Mouse (Mus musculus) embryo, embryonic 9.5 days (tissue): ENCODE measurements at regions not wholly inside any gene's neighbourhood (a gene's known extent, or its start where the extent isn't known, plus 50 kb on each side); places are given as distances from the start of the nearest gene placed in this dataset.

Experiments
- DNase-seq: peaks from one replicate; pipeline ENCODE4 v3.0.0-alpha.2; 2017; ENCODE audit errors: extremely low spot score

DNA sequence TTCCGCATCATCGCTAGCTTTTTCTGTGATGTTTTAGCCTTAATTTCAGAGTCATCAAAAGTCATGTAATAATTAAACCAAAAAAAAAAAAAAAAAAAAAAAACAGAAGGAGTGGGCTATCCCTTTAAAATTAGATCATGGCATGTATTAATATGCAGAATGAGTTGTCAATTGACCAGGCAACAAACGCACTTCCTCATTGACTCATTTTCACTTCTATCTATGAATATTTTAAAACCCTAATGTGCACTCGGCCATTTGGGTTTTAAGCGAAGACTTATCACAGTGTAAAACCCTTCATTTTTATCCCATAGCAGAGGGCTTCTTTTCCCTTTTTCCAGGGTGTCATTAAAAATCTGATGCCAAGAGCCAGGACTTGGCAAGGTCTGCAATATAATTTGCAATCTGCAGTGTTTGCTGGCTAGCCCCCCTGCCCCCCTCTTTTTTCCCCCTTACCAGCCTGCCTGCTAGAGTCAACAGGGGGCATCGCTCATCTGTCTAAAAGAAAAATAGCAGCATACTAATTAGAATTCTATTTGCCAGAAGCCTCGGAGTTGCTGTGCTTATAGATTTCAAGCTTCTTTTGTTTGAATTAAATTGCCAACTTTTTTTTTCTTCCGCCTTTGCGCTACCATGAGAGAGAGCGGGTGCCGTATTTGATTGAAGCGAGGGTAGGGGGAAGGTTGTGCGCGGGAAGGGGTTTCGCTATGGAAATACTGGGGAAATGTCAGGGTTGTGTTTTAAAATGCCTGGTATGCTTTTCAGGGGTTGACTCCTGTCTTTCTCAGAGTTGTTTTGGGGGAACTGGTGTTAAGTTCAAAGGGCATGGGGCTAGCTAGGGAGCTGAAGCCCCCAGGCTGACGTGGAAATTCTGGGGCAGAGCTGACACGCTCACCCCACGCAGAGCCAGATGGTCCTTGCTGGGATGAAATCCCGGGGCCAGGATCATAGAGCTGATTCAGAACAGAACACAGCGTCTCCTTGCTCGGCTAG, 248.3 kb downstream of the Nr2f2 start:
- peak; percentile 56 for DNase-seq

DNA sequence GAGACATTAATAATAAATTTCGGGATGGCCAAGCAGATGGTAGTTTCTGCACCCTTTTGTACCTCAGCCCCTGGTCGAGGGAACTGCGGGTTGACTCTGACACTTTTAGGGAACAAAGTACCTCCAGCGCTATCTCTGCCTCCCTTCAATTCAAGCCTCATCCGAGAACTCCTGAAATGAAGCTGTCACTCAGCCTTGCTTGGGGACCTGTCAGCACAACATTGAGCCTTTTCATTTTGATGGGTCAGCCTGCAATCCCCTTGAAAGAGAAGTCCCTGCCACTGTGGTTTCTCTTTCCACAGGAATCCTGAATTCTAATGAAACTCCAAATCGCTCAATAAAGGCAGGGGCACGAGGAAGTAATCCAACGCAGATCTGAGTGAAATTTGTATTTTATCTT, 257.5 kb downstream of the Nr2f2 start:
- DNase-seq, result no peak

DNA sequence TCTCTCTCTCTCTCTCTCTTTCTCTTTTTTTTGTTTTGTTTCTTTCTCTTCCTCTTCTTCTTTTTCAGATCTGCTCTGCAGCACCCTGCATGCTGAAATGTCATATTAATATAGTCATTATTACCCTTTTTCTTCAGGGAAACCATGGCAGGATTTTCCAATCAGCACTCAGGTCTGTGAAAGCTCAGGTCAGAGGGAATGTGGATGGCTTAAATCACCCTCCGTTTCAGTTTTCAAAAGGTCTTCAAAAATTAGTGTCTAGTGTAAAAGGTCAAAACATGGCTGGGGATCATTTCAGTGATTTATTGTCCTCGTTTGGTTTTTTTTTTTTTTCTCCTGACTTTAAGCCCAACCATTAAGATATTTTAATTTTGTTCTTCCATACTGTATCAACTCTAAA, 261.5 kb downstream of the Nr2f2 start:
- DNase-seq, result no peak

DNA sequence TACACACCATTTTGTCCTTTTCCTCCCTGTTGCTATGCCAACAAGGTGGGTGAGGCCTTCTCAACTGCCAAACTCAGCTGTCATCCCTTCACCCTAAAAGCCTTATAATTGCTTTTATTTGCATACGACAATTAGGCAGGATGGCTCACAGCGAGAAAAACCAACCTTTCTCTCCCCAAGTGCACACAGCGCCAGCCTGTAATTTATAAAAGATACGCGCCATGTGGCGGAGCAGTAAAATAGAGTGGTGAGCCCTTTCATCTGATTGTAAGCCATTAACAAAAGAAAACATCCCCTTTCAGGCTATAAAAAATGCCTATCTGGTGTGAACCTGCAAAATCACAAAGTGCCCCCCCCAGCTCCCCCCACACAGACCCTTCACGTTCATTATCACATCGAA, 262.0 kb downstream of the Nr2f2 start:
- DNase-seq, result peak; percentile 32

DNA sequence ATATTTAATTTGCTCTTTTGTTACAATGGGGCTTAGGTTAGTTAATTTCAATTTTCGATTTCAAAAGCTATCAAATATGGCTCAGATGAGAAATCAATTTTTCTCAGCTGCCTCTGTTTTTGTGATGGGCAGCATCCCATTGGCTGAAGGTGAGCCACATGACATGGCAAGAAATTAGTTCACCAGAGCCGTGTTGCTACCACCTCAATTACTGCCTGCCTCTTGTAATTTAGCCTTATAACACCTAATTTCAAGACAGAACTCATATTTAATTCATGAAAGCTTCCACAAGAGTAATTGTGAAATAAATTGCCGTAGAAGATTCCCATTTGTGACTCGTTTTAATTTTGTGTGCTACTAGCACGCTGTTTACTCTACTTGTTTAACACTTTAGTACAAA, 262.9 kb downstream of the Nr2f2 start:
- no peak for DNase-seq

DNA sequence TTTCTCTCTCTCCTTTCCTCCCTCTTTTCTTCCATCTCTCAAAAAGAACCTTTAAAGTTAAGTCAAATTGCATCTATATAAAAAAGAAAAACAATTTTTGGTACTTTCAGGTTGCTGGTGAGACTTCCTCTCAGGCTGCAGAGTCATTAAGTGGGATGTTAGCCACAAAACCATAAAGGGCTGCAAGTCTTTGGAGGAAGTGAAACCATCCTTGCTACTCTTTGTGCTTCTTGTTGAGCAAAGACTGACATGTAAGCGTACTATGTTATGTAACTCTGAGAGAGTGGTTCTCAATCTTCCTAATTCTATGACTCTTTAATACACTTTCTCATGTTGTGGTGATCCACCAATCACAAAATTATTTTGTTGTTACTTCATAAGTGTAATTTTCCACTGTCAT, 267.5 kb downstream of the Nr2f2 start:
- no peak for DNase-seq

DNA sequence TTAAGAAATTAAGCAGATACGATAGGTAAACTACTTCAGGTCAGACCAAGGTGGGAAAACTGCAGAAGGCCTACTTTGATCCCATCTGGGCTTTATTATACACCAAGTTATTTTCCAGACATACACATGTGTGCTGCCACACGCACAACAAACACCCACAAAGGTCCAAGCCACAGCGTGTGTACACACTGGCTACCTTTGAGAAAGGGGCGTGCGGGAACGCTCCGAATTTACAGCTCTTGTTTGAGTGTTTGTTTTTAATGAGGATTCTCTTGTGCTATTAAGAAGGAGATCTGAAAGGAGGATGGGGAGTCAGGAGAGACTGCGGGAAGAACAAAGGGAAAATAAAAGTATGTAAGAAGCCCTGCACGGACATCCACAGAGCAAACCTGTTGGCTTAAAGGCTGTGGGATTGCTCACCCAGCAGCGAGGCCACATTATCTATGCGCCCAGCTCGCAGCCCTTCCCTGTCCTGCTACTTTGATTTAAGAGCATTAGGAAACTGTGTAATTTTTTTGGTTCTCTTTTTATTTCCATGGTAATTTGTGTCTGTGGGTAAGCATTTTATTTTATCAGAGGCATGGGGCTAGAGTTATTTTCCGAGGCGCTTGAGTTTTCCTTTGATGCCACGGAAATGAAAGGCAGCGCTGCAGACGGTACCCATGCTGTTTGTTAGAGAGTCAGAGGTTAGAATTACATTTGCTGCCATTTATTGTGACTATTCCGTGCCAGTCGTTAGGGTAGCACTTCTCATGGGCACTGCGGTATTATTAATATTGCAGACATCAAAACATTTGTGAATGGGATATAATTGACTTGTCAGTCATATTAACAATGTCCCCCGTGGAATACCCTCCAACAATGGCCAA, 272.4 kb downstream of the Nr2f2 start:
- DNase-seq, result no peak

DNA sequence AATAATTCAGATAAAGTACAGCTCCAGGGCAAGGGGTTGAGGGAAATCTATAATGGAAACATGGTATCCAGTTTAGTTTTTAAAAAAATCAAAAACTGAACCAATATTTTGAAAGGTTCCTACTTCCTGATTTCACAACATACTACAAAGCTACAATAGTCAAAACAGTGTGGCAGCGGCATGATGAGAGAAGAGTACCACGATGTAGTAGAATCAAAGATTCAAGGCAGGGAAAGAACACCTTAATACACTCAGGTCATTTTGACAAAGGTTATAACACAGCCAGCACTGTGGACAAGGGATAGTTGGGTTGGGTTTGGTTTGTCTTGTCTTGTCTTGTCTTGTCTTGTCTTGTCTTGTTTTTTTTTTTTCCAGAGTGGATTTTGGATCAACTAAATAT, 274.4 kb downstream of the Nr2f2 start:
- DNase-seq, result no peak

DNA sequence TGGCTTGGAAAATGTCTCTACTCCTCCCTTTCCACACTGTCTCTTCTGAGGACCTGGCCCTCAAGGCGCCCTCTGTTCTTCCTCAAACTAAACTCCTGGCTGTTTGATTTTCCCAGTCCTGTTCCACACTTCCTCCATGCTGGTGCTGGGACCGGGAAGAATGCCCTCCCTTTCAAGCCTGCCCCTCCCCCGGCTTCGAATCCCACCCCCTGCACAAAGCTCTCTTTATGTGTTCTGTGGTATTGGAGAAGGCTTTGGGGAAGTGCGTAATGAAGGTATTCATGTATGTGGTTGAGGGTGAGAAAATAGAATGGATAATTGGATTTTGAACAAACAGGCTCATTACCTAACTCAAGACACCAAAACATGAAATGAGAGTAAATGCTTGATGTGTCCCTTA, 277.4 kb downstream of the Nr2f2 start:
- DNase-seq, result peak; percentile 23

DNA sequence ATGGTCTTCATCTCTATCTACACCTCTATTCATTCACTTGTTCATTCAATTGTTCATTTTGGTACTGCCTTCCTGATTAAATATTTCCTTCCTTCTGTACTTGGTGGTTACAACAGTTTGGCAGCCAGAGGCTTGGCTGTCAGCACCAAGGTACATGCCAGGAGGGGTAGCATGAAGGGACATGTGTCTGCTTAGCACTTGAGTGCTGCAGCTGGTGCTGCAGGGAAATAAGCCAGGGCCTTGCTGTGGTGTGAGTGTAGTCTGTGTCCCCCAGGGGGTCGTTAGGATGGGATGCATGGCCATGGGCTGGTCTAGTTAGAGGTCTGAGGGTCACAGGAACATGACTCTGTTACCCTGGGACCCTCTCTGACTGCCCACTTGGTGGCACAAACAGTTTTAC, 296.9 kb downstream of the Nr2f2 start:
- no peak for DNase-seq

DNA sequence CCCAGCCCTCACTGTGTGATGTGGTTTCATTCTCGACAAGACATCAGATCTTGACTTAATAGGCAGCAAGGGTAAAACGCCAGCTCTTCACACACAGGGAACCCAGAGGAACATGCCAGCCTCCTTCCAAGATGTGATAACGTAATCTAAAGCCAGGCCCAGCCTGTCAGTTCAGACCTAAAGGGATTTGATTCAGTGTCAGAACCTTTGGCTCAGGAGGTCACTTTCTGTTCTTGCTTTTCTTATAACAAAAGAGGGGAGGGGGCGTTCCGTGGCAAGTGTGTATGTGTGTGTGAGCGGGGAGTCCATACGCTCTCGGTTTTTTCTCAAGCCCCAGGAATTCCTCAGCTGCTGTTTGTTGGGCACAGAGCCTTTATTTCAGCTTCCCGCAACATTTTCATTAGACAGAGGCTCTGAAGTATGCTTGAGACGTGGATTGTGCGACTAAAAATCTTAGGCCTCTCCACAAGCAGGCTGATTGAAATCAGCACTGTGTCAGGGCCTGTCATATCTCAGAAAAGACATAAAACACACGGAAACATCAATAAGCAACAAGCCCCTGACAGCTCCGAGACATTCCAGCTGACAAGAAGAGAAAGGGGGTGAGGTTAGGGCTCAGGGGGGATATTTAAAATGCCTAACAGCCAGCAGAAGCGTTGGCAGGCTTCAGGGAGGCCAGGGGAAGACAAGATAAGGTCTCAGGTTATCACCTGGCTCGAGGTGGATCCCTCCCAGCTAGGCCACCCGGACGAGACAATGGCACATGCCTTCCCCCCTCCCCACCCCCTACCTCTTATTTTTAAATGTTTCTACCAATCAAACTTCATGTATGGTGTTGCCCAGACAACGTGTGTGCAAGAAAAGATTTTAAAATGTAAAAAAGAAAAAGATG, 298.5 kb downstream of the Nr2f2 start:
- DNase-seq, result peak; percentile 58

DNA sequence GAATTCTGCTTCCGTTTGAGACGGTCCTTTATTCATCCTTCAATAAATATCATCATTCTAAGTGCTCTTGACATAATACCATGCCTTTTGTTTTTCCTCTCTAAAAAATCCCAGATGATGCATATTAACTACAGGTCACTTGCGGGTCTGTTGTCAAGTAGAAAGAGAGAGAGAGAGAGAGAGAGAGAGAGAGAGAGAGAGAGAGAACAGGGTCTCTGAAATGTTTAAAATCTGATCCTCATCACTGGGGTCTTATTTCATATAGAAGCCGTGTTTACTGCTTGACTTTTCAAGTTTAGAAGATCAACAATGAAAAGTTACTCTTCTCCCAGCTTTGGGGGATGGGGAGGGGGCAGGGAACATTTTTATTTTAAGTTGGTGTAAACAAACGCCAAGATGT, 299.5 kb downstream of the Nr2f2 start:
- no peak for DNase-seq

DNA sequence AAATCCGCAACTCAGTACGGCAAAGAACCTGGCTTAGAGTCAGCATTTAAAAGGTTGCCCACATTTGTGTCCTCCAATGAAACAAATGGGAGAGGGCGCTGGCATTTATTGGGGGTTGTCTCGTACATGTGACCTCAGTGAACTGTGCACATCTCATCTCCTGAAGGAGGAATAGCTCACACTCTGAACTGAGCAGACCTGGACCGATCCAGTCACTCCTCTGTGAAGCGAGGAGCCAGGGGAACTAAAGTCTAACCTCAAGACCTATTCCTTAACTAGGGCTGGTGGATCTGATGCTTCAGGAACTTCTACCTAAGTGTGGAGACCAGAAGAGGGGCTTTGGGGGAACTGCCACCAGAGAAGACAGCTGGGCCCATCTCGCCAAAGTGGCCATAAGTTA, 300.1 kb downstream of the Nr2f2 start:
- no peak for DNase-seq

DNA sequence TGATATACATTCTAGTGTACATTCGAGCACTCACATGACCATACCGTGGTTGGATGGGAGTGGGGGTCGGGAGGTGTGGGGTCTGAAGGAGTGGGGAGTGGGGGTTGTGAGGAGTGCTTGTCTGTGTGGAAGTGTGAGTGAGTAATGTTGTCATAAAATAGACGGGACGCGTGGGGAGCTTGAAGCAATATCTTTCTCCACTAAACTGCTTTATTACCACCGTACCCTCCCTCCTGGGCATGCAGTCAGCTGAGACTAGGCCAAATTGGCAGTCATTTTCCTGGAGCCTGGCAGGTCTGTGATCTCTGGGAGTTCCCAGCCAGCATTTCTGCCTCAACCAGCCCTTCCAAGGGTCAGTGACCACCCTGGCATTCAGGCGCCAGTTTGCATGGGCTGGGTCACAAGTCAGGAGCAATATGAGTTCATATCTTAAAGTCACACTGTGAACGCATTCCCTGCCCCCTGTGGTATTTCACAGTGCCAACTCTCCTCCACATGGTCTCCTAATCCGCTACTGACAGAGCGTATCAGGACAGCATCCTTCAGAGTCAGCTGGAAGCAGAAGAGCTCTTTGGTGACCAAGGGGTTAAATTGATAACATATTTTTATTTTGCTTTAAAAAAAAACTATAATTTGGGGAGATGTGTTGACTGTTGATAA, 300.9 kb downstream of the Nr2f2 start:
- DNase-seq, result no peak

DNA sequence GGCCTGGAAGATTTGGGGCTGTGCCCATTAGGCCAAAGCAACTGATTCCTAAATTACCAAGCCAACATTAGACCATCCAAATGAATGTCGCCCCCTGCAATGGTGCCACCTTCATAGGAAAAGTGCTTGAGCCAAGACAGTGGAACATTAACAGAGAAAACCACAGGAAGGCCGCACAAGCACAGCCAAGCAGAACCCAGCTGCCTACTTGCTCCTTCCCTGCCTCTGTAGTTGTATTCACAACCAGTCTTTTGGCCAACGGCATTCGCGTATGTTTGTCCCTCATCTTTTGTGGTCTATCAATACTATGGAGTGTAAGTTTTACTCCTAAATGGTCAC, 319.2 kb downstream of the Nr2f2 start:
- DNase-seq, result no peak

DNA sequence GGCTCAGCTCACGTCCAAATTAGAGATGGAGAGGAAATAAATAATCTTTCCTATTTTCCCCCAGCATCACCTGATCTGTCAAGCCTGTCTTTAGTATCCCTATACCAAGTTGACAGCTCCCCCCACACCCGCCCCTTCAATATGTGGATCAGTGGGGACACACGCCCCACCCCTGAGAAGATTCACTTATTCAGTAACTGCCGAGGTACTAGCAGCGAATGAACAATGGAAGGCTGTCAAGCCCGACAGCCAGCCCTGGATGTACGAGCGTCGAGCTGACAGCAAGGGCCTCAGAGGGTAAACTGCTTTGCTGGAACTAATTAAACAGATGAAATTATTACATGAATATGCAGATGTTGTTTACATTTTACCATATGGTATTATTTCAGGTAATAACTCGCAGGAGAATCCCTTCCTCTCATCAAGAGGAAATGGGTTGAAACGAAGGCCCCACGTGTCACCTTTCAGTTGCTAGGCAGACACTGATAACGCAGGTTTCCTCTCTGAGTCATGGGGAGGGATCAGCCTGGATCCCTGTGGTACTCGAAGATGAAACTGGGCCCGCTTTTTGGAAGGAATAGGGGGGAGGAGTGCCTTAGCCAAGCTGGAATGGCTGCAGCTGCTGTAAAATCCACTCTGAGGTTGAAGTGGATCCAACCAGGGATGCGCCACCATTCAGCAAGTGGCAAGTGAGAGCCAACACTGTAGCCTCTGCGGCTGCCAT, 319.7 kb downstream of the Nr2f2 start:
- DNase-seq, result no peak

DNA sequence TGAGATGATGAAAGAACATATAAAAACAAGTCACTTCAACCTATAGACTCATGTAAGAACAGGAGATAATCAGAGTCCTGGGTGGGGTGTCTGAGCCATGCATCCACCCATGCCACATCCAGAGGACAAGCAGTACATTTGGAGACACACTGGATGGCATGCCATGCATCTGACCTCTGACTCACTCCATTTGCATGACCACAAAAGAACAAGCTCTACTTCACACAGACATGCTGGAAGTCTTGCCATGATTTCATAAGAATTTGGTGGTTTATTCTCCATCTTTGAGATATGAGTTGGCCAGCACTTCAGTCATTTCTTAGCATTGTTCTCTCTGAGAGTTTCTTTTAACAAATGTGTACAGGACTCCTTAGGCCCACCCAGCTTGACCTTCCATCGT, 329.5 kb downstream of the Nr2f2 start:
- no peak for DNase-seq

DNA sequence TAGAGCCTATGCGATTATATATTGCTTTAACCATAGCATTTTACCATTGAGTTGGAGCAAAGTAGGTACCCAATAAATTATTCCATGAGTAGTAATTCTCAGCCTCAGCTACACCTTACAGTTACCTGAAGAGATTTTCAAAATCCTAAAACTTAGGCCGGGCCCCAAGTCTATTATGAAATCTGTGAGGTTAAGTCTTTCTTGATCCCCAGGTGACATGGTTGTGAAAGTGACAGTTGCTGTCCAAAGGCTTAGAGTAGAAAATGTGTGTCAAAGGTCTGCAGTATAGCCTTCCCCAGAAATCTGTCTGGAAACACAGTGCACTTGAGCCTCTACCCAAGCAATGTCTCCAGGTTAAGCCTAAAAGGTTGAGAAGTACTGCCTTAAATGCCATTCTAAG, 333.7 kb downstream of the Nr2f2 start:
- DNase-seq, result no peak

DNA sequence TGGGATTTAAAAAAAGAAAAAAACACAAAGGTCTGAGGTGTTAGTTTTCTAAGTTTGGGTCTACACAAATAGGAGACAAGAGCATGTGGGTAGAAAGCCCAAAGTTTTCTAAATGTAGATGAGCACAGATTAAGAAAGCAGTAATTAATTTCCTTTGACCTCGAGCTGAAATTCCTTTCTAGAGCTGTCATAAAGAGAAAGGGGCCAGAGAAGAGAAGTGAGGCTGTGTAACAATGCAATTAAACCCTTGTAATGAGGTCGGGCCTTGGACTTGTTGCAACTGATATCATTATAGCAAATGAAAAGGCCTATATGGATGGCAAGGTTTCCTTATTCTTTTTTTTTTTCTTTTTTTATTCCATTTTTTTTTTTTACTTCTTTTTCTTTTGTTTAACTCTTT, 337.2 kb downstream of the Nr2f2 start:
- DNase-seq, result no peak

DNA sequence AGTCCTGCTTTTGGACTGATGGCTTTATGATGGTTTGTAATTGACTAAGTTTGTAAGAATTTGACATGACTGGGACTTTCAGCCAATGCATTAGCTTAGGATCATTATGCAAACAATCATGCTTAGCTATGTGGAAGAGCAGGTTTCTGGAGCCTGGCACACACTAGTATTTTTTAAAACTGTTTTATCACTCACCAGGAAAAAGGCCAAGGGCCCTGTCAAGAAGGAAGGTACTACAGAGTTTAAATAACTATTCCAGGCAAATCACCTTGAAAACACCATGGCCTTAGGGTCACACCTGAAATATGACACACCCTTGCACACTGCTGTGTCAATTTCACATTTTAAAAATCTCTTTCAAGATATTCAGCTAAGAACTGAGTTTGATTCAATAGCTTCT, 341.0 kb downstream of the Nr2f2 start:
- DNase-seq, result no peak

DNA sequence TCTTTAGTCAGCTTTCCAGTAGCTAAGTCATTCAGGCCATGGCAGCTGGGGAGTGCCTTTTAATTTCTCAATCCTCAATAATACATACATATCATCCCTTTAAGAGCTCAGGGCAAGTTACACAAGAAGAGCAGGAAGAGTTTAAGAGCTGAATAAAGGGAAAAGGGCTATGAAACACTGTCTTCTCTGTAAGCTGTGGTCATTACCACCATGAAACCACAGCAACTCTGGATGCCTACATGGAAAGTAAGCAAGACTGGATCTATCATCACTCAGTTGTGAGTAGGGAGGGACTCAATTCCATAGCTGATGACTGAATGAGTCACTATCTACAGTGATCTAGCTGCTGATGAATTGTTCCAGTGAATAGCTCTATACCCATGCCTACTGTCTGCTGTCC, 349.9 kb downstream of the Nr2f2 start:
- no peak for DNase-seq
